Mouse (Mus musculus): ENCODE measurements around the gene Vps29.

The Vps29 gene

DNA sequence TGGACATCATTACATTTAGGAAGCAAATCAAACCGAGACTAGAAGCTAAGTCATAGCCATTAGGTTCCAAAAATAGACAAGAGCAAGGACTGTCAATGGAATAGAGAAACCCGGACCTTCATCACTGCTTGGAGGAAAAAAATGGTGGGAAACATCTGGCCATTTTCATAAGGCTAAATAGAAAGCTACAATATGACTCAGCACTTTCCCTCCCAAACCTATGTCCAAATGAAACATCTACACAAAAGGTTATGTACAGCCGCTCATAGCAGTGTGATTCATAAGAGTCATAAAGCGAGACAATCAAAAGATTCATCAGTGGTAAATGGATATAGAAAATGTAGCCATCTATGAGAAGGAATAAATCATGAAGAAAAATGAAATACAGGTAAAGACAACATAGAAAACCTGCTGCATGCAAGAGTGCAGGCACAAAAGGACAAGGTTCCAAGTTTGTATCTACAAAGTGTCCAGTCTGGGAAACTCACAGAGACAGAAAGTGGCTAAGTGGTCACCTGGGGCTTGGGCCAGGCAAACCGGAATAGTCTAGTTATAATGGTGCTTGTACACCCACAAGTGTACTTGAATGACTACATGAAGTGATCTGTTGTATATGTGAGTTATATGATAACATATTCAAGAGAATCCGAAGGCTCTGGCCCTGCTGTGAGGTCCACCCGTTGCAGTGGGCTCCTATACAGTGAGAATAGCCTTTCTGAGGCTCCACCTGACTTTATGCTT is 17.4 kb upstream of the Vps29 start:
- DNase-seq (ENCODE audit: low spot score in 2 of 2), result no peak

DNA sequence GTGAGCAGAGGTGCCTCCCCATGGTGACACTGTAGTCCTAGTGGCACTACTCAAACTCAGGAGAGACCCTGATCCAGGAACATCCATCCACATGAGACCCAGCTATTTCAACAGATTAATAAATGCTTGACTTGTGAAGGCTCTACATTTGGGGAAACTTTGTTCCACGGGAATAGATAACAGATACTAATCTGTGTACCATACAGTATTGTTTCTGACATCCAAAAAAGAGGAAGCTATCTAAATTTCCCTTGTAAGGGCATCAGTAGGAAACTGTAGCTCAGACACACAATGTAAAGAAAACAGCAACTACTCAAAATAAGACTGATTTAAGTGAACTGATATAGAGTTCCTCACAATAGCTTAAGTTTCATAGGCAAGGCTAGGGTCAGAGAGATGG is 11.3 kb upstream of the Vps29 start:
- no peak for DNase-seq (ENCODE audit: low spot score in 2 of 2)

DNA sequence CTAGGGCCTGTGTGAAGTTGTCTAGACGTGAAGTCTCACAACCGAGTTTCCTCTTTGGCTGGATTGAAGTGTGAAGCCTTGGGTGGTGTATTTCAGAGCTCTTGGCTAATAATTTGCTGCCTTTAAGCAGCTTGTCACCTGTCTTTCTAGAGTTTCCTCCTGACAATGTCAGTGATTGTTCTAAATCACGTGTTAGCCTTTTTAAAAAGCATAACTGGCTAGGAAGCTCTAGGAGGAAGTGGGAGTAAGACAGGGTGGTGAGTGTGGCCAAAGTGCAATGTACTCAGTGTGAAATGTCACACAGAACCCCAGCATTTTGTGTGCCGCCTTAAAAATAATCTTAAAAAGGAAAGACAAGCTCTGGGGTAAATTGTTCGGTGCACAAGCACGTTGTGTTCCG is 10.4 kb upstream of the Vps29 start:
- no peak for DNase-seq (ENCODE audit: low spot score in 2 of 2)

DNA sequence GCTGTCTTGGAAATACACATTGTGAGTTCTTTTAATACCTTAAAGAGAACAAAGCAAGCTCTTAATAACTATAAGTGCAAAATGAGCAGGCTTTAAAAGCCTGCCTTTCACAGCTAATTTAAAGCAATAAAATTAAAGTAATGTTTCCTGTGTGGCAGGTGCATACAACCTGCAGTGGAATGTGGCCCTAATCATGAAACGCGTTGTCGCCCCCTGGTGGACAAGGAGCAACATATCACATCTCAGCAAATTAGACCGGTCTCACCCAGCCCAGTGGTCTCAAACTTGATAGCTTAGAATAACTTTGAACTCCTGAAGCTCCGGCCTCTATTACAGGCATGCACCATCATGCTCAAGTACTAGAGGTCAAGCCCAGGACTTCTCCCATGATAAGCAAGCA is 9.9 kb upstream of the Vps29 start:
- peak; percentile 61 to 78 for DNase-seq (ENCODE audit: low spot score in 2 of 2)

DNA sequence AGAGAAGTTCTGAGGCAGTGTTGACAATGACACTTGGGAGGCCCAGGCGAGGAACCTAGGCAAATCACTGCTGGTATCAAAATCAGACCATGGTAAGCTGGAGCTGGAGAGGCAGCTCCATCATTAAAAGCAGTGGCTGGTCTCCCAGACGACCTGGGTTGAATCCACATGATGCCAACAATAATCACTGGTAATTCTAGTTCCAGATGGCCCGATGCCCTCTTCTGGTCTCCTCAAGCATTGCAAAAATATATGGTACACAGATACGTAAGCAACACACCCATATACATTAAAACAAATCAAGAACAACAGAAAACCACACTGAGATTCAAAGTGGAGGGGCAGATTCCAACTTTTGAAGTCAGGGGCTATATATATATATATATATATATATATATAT is 8.4 kb upstream of the Vps29 start:
- no peak for DNase-seq (ENCODE audit: low spot score in 2 of 2)

DNA sequence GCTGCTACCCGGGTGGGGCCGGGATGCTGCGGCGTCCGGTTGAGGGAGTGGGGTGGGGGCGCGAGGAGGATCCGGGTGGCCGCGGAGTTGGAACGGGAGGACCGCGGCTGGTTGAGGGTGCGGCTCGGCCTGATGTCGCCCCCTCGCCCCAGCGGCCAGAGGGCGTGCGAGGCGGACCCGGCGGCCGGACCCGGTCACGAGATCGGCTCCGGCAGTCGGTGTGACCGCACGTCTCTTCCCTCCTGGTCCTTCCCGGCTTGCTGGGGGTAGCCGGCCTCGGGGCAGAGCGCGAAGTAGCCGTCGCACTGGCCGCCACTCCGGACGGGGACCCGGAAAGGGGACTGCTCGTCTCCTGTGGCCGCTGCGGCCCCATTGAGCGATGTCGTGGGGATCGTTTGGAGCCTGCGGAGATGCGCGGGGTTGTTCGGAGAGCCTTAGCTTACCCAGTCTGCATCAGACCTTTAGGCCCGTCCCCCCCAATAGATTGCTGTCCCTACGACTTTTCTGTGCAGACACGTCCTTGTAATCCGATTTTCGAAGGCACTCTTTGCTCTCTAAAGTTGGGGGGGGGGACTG is 411 bp downstream of the Vps29 start:
- DNase-seq (ENCODE audit: low spot score in 2 of 2), result no peak

DNA sequence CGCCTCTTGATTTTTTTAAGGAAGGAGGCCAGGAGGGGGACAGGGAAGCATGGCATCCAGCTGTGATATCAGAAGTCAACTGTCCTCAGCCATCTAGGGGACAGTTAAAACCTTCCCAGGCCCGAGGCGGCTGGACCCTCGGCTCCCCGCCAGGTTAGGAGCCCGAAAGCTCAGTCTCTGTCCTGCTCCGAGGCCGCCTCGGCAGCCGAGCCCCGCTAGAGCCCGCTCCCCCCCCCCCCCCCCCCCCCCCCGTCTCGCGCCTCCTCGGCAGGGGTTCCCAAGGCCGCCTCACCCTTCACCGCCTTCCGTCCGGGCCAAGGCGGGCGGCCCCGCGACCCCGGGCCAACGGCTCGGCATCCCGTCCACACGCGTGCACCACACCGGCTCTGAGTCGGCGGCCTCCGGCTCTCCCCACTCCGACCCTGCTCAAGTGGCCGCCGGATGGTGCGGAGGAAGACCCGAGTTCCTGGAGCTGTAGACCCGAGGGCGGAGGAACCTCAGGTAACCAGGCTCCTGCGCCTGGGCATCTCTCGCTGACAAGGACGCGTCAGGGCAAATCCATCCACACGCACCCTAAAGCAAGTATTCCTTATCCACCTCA is 17.5 kb downstream of the Vps29 start, which contains the start of gene Gpn3:
Gene Gpn3 (plus strand): TSS at position 286 of the 601 bp plus-strand sequence.
- DNase-seq (ENCODE audit: low spot score in 2 of 2), result no peak

DNA sequence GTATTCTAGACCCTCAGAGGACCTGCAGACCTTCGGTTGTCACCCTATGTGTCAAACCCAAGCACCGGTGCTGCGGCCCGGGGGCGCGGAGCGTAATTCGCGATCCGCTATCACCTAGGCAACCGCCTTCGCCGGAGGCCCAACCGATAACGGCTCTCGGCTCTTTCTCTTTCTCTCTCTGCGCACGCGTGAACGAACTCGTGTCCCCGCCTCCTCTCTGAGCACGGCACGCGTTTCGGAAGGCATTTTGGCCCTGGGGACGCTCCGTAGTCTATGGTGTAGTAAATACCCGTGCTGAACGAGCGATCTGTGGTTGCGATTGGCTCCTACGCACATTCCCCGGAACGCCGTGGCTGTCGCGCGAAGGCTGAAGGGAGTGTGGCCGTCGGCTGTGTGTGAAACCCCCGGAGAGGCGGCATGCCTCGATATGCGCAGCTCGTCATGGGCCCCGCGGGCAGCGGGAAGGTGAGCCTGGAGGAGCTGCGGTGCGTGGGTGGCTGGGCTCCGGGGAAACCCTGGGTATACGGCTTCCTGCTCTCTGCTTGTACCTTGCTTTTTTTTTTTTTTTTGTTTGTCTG is 18.1 kb downstream of the Vps29 start, which contains the start of gene Fam216a:
Gene Fam216a (minus strand): TSS at position 173 of the 578 bp plus-strand sequence.
- peak; percentile 98 for DNase-seq (ENCODE audit: low spot score in 2 of 2)

DNA sequence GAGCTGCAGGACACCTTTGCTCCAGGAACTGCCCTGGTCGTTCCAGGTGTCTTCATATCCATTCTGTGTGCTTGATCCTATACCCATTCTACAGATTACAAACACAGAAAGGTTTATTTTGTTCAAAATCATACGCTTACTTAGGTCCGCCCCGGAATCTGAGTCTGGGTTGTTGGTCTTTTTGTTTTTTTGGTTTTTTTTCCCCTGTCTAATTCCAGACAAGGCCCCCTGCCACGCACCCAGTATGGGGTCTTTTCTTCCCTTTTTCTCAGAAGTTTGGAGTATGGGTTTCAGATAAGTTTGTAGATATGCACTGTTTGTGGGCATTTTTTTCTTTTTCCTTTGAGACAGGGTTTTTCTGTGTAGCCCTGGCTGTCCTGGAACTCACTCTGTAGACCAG is 18.7 kb downstream of the Vps29 start:
- DNase-seq (ENCODE audit: low spot score in 2 of 2), result no peak

DNA sequence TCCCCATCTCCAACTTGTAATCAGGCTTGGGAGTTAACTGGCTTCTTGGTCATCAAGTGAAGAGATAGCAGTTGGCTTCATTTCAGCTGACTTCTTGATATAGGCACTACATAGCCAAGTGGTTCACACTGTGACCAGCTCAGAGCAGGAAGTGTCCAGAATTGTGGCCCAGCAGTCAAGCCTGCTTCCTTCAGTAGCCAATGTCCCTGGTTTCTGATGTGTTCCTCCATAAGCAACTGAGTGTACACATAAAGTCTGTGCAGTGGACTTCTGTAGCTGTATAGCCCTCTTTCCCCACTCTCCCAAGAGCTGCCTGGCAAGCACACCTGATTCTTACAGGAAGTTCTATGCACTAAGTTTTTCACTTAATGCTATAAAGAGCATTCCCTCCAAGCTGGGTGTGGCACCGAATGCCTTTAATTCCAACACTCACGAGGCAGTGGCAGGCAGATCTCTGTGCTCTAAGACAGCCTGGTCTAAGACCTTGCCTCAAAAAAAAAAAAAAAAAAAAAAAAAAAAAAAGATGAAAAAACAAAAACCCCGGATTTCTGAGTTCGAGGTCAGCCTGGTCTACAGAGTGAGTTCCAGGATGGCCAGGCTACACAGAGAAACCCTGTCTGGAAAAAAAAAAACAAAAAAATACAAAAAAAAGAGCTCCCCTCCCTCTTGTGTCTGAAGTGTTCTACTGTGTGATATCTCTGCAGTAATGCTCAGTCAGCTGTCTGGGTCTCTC is 23.1 kb downstream of the Vps29 start:
- no peak for DNase-seq (ENCODE audit: low spot score in 2 of 2)

DNA sequence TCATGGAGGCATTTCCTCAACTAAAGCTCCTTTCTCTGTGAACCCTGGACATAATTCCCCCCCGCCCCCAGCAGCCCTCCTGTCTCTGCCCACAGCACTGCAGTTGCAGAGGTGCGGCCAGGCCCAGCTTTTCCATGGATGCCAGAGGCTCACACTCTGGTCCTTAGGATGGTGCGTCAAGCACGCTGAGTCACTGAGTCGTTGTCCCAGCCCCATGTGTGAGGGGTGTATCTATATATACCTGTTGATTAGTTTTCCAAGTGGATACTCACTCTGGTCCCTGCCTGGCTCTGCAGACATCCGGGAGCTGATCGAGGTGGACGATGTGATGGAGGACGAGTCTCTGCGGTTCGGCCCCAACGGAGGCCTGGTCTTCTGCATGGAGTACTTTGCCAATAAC is 24.0 kb downstream of the Vps29 start:
- no peak for DNase-seq (ENCODE audit: low spot score in 2 of 2)

DNA sequence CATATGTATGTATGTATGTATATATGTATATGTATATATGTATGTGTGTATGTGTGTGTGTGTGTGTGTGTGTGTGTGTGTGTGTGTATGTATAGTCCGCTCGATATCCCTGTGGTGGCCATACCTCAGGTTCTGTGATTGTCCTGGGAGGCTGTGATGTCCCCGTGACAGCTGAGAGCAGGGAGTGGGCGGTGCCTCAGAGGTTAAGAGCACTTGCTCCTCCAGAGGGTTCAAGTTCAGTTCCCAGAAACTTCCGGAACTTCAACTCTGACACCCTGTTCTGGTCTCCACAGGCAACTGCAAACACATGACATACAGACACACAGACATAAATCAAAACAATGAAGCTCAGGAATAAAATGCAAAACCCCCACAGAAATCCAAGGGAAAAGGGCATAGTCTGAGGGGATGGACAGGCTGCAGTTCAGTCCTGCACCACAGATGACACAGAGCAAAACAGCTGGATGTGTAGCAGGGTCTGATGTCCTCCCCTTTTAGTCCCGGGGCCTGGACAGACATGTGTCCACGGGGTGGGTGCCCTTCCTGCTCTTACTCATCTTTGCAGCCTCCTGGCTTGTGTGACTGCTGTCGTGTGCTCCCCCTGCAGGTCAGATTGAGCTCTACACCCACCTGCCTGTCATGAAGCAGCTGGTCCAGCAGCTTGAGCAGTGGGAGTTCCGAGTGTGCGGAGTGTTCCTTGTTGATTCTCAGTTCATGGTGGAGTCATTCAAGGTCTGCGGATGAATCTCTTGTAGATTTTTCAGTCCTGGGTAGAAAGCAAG is 25.4 kb downstream of the Vps29 start:
- DNase-seq (ENCODE audit: low spot score in 2 of 2), result peak; percentile 49 to 65

DNA sequence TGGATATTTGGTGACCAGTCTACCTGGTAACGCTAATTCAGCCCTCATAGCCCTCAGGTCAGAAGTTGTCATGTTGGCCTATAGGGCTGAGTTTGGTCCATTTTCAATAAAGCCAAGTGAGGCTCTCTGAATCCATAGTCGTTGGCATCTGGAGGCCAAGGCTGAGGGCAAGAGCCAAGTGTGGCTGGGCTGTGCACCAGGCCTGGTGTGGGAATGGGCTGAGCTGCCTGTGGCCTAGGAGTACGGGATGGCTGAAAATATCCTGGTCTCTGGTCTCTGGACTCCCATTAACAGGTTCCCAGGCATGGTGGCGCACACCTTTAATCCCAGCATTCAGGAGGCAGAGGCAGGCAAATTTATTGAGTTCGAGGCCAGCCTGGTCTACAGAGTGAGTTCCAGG is 35.8 kb downstream of the Vps29 start:
- DNase-seq (ENCODE audit: low spot score in 2 of 2), result no peak

DNA sequence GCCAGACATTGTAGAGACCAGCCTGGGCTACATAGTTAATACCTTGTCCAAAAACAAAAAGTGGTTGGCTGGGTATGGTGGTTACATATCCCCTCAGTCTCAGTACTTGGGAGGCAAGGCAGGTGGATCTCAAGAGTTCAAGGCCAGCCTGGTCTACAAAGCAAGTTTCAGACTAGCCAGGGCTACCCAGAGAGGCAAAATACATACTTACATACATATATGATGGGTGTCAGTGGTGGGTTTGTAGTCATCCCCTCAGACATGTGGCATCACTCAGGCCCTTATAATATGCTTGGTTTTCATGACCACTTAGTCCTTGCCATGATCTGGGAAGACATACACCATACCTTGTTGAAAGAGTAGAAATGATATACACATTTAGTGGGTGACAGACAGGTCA is 36.5 kb downstream of the Vps29 start:
- DNase-seq (ENCODE audit: low spot score in 2 of 2), result no peak

DNA sequence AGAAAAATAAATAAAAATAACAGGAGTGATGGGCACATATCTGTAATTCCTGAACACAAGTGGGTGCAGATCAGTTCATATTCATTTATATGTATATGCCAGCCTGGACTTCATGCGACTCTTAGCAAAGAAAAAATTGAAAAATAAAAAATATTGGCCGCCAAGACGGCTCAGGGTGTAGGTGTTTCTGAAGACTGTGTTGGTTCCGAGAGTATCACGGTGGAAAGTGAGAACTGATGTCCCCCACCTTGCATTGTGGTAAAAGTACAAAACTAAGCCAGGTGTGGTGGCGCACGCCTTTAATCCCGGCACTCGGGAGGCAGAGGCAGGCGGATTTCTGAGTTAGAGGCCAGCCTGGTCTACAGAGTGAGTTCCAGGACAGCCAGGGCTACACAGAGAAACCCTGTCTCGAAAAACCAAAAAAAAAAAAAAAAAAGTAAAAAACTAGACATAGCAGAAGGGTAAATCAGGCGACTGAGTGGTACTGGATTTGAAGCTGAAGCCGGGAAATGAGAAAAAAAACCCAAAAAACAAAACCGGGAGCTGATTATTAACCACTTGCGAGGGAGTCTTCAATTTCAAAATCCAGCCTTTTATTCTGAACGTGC is 37.1 kb downstream of the Vps29 start:
- no peak for DNase-seq (ENCODE audit: low spot score in 2 of 2)

DNA sequence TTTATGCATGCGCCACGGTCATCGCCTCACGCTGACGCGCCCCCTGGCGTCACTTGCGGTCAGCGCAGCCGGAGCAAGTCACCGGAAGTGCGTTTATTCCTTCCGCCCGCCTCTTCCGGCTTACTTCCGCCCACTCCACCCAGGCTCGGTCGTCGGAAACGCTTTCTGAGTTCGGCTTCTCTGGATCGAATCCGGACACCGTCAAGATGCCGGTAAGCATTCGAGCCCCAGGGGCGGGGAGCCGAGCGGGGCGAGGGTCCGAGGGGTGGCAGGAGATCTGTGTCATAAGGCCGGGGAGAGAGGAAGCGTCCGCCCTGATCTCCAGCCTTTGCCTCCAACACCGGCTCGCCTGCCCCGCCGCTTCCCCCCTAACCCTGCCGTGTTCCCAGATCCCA is 37.6 kb downstream of the Vps29 start, which contains the start of gene Arpc3:
Gene Arpc3 (plus strand): TSS at position 93 of the 395 bp plus-strand sequence.
- DNase-seq (ENCODE audit: low spot score in 2 of 2), result peak; percentile 84 to 92

DNA sequence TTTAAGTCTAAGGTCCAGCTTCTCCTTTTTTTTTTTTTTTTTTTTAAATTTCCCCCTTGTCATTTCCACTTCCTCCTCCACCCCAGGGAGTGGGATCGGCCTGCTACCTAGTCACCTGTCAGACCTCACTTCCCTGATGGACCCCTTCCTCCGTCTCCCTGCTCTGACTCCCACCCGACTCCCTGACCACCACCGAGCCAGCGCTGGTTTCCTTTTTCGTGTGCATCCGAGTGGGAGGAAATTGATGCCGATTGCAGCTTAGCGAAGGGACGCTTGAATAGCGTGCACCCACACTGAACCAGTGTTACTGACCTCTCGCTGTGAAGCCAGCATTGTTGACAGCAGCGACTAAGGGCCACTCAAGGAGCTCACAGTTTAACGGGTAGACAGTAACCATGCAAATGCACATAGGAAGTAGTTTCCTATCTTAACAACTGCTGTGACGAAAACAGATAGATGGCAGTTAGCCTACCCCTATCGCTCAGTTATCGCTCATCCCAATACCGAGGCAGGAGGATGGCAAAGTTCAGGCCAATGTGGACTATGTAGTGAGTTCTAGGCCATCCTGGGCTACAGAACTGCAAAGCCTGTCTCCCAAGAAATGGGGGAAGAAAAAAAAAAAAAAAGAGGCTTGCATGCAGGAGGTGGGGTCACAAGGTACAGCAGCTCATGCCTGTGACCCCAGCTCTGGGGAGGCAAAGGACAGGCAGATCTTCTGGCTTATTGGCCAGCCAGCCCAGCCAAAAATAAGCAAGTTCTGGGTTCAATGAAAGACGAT is 38.2 kb downstream of the Vps29 start:
- DNase-seq (ENCODE audit: low spot score in 2 of 2), result no peak

DNA sequence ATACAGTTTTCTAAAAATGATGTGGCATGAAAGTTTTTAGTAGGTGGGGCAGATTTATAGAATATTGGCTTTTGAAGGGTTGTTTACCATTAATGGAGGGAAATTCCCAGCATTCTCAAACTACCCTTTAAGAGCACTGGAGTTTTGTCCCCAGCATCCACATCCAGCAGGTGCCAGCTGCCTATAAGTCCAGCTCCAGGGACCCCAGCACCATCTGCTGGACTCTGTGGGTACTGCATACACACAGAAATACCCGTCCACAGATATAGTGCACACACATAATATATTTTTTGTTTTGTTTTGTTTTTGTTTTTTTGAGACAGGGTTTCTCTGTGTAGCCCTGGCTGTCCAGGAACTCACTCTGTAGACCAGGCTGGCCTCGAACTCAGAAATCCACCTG is 39.7 kb downstream of the Vps29 start:
- peak; percentile 62 to 79 for DNase-seq (ENCODE audit: low spot score in 2 of 2)

DNA sequence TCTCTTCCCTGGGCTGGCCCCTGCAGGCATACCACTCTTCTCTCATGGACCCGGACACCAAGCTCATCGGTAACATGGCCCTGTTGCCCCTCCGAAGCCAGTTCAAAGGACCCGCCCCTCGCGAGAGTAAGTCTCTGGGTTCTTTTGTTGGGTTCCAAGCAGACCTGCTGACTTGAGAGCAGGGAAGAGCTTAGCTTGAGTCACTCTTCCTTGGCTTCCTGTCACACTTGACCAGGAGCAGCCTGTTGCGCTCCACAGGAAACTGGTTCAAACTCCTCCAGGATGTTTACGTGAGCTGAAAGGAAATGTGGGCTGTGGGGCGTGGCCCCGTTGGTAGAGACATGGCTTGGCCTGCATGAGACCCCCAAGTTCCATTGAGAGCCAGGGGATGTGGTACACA is 42.6 kb downstream of the Vps29 start:
- DNase-seq (ENCODE audit: low spot score in 2 of 2), result no peak

DNA sequence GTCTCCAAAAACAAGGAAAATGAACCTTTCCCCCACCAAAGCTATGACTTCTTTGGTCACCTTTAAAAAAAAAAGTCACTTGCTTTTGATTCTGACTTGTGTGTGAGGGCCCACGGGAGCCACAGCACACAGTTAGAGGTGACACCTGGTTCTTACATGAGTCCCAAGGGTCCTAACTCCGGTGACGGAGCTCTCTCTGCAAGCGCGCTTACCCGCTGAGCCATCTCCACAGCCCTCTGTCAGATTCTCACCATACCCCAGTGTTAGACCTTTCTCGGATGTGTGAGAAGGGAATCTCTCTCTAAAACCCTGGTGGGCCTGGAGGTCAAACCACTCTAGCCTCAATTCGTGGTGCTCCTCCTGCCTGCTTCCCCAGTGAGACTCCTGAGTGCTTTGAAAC is 43.3 kb downstream of the Vps29 start:
- no peak for DNase-seq (ENCODE audit: low spot score in 2 of 2)
